Mouse (Mus musculus): Measurements from ENCODE around the gene Bbox1.

The Bbox1 gene

DNA sequence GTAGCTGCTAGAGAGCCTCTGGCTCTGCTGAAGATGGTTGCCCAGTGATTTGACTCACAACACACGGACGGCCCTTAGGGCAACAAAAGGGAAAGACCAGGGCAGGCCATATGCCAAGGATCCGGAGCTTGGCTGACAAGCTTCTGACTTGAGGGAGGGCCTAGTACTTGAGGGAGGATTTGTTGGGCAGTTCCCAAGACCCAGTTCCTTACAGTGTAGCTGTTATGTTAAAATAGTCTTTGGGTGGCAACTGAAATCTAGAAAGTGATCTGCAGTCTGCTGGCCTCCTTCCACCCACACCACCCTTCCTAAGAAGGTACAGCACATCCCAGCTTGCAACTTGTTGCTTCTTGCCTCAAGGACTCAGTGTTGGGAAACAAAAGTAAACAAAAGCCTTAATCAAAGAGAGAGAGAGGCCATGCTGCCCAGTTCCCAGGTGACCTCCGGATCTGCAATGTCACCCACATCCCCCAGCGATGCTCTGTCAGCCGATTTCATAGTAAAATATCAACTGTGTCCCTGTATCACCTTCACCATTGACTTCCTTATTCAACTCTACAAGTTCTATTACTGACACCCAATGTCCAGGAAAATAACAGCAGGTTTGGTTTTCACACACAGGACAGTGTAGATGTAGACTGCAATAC is at the start of gene Bbox1:
Bbox1 (minus strand) TSS at position 52 of the 647 bp plus-strand sequence.
- DNase-seq = peak; percentile 3

DNA sequence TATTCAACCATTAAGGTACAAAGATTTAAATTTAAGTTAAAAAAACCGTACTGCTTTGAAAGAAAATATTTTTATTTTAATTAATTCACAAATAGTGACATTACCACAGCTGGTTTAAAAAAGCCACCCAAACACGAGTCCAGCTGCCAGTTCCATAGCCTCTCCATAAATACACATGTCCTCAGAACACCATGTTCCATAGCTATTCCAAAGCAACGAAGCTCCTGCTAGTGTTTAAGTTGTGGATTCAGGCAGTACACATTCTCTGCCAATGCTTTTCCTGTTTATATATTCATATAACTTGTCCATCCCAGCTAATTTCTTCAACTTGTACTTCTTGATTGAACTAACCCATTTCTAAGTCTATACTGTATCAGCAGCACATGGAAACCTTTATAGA is 49.5 kb upstream of the Bbox1 start:
- no peak for DNase-seq

DNA sequence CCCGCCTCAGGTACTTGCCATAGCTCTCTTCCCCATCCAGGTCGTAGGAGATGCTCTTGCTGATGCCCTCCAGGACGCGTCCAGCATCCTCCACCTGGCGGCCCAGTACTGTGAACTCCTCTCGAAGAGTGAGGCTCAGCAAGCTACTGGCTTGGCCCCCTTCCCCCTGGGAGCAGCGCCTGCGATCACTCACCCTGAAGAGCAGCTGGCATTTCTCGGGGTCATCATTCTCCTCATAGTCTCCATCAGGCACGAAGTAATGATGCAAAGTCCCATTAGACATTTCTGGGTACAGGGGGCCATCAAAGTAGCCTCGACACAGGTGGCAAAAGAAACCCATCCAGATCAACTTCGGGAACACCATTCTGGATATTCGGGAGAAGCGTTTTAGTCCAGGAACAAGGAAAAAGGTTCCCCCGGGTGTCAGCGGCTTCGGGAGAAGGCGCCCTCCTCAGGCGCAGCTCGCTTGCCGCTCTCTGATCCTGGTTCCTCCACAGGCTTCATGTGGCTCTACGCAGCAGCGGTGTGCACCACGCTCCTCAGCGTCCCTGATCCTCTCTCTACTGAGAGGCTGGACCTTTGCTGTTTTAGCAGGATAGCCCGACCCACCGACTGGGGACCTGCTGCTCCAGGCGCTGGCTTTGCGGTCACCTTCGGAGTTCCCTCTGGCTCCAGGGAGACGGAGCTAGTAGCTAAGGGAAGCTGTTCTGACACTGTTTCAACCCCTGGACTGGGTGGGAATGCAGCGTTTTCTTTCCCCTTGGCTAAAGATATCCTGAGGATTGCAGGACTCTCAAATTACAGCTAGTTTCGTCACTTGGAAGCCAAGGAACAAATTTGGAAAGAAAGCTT is 48.3 kb upstream of the Bbox1 start, which contains the start of gene Fibin:
Fibin (minus strand) TSS at position 752 of the 852 bp plus-strand sequence.
- DNase-seq = peak; percentile 11

DNA sequence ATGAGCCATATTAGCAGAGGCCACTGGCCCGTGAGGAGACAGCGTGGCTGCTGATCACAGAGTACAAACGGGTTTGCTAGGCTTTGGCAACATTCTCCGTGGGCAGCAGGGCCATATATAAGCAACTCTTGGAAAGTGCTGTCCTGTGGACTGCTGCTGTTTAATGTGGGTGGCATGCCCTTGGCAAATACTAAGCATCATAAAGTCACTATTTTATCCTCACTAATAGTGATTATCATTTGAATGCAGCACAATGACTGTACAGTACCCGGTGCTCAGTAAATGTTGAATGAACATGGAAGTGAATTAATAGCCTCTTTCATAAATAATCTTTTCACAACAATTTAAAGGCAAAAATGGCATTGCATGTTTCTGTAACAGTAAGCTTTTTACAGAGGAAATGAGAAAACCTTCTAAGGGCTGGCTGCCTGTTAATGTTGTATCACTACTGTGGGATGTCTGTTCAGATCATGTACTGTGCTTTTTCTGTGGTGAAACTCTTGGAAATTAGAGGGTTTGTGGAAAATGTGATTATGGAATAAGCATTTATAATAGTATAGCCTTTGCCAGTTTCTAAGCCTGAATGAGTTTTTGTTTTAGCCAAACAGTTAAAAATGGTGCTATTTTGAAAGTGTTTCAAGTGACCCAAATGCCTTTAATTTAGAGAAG is 39.1 kb upstream of the Bbox1 start:
- no peak for DNase-seq

DNA sequence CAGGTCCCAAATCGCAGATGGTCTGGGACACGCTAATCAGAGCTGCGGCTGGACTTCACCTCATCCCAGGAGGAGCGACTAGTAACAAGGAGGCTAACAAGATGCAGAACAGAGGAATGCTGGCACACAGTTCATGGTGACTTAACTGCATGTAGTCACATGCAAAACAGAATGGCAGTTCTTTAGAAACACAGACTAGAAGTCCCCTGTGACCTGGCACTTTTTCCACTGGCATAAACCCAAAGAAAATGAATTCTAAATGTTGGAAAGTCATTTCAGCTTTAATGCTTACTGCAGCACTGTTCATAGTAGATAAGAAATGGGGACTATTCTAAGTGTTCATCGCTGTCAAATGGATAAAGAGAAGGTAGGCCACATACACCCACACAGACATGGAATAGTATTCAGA is 37.5 kb upstream of the Bbox1 start:
- no peak for DNase-seq

DNA sequence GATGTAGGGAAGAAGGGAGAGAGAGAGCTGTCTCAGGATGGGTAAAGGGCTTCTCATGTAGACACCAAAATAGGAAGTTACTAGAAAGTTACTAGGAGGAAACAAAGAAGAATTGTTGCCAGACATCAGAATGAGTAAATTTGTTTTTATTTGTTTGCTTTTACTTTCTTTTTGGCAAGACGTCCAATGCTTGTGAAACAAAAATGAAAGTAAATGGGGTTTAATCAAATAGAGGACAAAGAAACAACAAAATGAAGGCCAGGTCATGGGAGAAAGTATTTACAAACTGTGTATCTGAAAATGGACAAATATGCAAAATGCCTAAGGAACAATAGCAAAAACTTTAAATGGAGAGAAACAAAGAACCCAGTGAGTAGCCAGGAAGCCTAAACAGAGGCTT is 37.0 kb upstream of the Bbox1 start:
- no peak for DNase-seq

DNA sequence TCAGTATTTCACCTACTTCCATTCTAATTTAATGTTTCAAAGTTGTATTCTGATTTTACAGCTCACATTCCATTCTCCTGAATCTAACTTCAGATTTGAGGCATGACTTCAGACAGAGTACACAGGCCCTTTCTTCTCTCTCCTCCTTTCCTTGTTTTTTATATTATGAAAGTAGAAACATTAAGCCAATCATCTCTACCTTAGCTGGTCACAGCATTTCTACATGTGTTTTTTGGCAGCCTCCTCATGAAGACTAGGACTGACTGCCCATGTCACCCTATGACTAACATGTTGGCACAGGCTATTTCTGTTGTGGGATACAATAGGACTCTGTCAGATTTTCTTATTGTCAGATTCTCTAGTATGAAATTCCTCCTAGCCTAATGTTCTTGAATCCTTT is 14.6 kb upstream of the Bbox1 start:
- DNase-seq = no peak

DNA sequence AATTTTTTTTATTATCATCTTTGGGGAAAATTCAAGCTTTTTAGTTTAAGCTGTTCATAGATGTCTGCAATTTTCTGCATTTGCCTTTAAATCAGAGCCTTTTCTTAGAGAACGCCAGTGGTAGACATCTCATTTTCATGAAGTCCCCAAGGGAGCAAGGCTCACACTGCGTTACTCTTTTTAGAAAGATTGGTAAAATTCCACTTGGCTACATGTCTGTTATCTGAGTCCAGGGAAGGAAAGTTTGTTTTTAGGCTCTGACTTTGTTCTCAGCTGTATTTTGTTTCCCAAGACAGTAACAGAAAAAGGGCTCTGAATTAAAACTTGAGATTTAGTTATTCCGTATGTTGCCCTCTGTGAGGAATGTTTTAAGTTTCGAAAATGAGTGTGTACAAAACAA is 5.6 kb upstream of the Bbox1 start:
- no peak for DNase-seq

DNA sequence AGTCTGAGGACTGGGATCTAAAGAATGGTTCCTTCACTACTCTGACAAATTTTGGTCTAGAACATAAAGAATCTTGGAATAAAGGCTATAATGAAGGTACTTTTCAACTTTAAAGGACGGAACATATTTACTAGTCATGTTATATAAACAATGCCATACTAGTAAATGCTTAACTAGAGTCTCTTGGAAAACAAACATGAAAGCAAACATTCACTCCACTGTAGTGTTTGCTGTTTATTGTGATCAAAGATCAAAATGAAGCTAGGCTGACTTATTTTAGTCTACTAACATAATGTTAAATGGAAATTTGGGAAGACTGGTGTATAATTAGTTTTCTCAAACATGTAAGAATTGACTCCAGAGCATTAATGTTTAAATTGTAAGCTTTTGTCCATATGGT is 4.9 kb upstream of the Bbox1 start:
- no peak for DNase-seq

DNA sequence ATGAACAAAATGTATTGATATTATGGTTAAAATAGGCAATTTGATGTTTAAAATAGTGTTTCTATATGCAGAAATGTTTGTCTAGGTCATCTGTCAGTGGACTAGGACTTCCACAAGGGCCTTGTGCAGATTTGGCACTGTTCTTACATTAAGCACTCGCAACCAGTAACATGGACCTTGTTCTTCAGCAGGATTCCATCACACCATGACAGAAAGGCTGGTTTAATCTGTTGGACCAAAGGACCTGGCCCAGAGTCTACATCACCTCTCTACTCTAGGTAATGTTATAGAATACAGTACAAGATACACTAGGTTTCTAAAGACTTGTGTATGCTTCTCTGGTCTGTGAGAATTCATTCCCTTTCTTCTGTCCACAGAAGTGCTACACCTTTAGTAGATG is 4.4 kb upstream of the Bbox1 start:
- DNase-seq = no peak

DNA sequence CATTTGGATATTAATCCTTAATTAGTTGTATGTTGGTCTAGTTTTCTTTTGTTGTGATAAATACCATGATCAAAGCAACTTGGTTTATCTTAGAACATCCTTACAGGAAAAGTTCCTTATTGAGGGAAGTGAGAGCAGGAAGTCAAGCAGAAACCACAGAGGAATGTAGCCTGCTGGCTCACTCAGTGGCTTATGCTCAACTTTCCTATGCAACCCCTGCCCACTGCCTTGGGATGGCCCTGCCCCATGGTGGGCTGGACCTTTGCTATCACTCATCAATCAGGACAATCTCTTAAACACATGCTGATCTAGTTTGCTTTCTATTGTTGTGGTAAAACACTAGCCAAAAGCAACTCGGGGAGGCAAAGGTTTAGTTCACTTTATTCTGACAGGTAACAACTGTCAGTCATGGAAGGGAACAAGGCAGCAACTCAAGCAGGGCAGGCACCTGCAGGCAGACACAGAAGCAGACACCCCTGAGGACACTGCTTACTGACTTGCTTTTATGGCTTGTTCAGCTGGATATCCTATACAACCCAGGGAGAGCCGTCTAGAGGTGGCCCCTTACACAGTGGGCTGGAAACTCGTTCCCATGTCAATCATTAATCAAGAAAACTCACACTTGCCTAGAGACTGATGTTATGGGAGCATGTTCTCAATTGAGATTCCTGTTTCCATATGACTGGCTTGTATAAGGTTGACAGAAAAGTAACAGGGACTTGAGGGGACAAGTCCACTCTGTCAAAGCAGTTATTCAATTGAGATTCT is 1.9 kb upstream of the Bbox1 start:
- DNase-seq = no peak

DNA sequence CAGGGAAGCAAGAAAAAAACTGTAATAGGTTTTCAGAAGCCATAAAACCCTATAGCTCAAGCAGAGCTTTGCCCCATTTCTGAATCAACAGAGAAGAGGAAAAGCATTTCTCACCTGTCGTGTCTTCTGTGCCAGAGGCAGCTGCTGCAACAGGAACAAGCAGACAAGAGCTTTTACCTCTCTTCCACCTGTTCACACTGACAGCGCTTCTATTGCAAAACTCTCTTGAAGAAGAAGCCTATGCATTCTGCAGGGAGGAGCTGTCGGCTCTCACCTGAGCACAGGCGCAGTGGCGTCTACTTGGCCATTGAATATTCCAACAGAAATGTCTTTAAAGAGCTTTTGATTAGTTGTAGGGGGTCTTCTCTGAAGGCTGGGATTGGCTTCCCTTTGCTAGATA is 286 bp downstream of the Bbox1 start:
- no peak for DNase-seq

DNA sequence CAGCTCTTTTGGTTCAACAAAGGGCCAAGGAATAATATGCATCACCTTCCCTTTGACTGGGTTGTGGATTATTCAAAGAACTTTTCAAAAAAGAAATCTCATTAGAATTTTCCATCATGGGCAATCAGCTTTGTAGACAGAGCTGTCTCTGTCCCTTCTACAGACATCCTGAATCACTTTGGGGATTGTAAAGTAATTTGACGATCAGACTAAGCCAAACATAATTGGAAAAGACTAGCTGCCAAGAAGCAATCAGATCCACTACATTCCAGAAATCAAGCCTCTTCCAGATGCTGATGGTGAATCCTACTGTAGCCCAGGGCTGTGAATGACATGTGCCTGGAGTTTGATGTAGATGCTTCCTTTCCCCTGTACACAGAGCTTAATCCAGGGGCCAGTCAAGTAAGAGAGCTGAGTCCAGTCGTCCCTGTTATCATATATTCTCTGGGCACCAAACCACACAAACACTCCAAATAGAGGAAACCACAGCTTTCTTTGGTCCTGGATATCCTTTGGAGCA is 995 bp downstream of the Bbox1 start:
- no peak for DNase-seq

DNA sequence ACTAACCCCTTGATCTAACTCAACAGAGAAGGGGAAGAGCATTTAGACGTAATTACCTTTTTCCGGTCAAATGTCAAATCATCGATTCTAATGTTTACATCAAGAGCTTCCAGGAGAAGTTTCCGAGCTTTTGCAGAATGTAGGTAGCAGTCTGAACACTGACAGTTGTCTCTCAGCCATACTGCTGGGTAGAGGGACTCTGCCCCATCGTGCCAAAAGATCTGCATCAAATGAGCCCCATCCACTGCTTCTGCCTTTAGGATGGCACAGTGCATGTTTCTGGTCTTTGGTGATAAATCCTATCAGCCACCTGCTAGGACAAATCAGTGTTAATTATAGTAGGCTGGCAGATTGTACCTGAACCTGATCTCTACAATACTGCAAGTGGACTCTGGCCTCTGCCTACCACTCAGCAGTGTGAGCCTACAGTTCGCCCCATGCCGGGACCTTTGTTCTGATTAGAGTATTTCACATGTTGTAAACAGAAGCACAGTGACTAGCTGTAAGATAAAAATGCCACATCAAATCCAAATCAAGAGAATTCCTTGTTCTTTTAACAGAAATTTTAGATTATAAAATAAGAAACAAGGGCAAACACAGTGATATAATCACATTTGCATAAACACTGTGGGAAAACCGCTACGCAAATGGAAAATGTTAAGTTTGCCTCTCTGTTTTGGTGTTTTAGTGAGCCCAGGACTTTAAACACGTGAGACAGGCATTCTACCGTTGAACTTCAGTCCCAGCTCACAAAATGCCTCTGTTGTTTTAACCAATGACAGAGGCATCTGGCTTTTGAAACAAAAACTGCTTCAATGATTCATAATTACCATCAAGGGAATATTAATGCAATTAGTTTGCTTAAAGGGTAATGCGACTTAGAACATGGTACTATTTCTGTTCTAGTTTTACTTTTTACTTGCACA is 8.7 kb downstream of the Bbox1 start:
- no peak for DNase-seq

DNA sequence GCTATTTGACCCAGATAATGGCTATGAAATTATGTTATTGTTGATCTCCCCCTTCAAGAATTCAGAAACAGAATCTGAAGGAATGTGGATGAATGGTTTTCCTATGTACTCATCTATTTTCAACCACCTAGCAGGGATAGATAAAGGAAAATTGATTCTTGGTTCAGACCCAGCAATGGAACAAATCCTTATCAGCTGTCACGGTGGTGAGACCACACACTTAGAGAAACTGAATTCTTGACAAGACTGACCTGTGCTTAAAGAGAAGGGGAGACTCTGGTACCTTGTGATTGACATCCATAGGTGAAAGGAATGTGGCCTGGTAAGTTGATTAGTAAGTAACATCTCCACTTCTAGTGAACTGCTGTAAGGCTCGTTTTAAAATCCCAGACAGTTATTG is 12.1 kb downstream of the Bbox1 start:
- no peak for DNase-seq

DNA sequence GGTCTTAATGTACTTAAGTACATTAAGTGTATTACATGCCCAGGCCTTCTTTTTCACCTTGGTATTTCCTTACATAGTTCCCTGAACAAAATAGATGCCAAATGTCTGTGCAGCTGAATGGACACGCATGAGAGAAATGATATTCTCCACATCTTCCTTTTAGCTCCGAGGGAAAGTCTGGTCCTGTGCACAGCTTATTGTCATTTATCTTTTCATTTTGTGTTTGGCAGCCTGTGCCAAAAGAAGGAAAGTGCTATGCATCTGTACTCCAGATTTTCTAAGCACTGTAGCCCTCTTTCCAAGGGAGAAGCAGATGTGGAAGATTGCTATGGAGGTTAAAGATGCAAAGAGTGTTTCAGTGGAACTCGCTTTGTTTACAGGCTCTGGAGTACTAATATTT is 13.0 kb downstream of the Bbox1 start:
- DNase-seq = no peak

DNA sequence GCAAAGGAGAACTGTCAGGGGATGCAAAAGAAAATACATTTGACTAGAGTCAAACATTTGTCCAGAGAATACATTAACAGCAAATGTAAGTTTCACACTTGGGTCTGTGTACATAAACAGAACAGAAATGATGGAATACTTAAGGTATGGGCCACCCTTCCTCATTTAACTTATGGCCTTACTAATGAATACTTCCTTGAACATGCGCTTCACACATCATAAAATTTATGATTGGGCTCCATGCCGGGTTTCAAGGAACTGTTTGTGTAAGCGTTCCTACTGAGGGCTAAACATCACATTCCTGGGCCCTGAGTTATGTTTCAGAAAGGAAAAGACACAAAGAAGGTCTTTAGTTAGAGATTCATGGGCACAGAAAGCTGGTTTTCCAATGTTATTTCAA is 19.4 kb downstream of the Bbox1 start:
- DNase-seq = no peak

DNA sequence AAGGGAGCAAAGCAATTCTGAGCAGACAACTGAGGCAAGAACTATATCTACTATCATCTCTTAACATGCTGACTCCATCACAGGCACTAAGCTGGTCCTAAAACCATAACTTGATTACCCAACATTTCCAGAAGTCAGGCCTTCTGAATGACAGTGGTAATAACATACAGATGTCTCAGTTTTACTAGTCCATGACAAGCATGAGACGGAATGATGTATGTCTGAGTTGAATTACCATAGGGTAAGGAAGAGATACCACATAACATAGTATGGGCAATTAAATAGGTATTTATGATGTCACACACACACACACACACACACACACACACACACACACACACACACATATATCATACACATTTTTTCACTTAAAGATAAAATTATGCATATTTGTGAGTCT is 26.4 kb downstream of the Bbox1 start:
- no peak for DNase-seq

DNA sequence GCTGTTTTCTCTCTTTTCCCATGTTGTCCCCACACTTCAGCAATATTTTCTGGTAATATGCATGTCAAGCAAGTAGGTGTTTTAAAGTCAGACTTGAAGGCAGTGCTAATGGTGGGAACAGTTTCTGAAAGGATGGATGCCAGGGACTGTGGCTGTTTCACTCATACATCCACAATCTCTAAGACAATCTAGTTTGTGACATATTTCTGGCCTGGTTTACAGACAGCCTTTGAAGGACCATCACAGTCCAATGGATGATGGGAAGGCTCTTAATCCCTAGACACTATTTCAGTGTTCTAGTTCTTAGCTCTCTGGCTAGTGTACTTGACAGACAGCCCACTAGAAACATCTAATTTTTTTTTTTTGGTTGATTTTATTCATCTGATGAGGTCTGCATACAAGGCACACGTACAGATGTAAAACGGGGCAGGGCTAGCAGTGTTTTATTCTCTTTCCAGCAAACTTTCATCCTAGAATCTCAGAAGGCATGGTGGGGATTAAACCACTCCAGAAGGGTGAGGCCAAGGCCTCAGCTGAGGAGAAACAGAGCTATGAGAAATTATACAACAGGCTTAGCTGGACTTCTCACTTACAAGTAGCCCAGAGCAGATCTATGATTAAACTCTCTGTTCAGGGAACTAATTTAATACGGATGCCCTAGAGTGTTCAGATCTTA is 28.4 kb downstream of the Bbox1 start:
- no peak for DNase-seq

DNA sequence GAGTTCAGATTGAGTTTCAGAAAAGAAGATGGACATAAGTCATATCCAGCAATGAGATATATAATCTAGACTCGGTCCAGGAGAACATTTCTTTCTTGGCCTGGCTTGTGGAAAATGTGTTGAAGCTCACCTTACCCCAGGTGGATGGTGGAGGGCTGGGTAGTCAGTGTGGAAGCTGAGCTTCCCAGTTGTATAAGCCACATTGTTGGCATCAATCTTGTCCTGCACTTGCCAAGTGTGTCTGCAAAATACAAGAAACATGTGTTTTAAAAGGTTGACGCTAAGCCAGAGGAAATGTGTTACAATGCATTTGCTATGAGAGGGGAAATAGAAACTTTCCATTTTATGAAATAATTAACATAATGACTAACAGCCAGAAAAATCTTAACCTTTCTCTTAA is 38.9 kb downstream of the Bbox1 start:
- no peak for DNase-seq

DNA sequence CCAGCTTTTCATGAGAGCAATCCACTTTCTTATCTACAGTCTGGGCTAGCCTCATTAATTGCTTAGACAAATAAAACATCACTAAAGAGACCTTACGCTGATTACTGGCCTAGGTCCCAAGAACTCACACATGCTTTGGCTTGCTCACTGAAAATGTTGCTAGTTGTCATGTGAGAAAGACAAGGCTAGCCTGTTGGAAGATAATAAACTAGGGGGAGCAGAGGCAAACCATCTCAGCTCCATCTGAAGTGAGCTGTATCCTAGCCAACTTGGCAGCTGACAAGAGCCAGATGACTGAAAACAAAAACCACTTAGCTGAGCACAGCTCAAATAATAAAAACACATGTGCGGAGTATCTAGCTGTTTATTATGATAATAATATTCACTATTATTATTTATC is 40.2 kb downstream of the Bbox1 start:
- no peak for DNase-seq
